Mouse (Mus musculus) thymus, adult 2 months (tissue): ENCODE data around the gene Srsf3.

Experiments used
- CTCF ChIP-seq: fragments of 200-500 bp; IDR thresholded peaks from 2 replicates; pipeline ENCODE4 v1.5.1; 2012; ENCODE audit warnings: mild to moderate bottlenecking, control low read depth, low read length, moderate library complexity, borderline replicate concordance; ENCODE audit not compliant: control insufficient read depth, poor library complexity, insufficient read depth; ENCODE audit errors: extremely low read depth
- POLR2A ChIP-seq: fragments of 200-500 bp; IDR thresholded peaks from 2 replicates; pipeline ENCODE4 v1.6.1; 2012; ENCODE audit warnings: mild to moderate bottlenecking, low read length, control low read depth, moderate library complexity; ENCODE audit not compliant: control insufficient read depth, poor library complexity, insufficient read depth; ENCODE audit errors: extremely low read depth

DNA sequence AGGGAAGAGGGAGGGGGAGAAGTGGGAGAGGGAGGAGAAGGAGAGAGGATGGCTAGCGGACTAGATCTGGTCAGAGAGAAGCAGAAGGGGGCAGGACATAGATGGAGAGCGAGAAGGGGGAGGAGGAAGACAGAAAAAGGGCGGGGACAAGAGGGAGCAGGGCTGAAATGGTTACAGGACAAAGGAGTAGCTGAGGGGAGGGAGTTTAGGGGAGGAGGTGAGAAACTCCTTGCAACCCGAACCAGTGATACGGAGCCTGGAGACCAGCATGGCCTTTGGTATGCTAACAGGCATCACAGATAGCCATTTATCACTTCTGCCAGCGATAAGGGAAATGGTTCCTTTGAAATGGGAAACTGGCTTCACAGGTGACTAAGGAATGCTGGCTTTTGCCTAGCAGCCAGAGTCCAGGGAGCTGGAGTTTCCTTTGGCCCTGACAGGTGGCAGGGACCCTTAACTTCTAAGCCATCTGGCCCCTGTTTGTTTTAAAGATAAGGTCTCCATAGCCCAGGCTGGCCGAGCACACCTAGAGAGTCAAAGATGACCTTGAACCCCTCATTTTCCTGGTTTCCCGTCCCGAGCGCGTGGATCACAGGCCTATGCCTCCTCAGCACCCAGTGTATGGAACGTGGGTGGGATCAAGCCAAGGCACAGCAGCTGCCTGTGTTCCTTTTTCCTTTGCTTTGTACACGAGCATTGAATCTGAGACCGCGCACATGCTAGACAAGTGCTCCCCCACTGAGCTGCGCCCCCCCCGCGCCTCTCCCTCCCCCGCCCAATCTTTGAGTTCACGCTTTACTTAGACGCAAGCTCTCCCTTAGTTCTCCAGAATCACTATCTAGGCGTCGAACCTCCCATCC, 48.6 kb downstream of the Srsf3 start:
- TF ChIP-seq POLR2A (no peak), CTCF (no peak)
